Mouse (Mus musculus): ENCODE results near the gene Cinp. TPM values are rescaled to one million over a fixed set of nuclear protein-coding genes. Genes with fewer than 3 reads are reported as not detected.

Gene Cinp
- total RNA-seq, 2 experiments from 2014 or later: 21.8 to 24.8 TPM

- no peak overlapping the region for H3K27ac ChIP-seq
- peak overlapping the region; percentile 19; the same call in 1 of the 2 replicates for H3K4me3 ChIP-seq
- intact Hi-C loops (cut with DNase I): loop anchor here (5.0 kb wide), 1 partner anchor 137 kb away; no protein-coding TSS in a partner anchor
- TF ChIP-seq CTCF (IDR thresholded peaks at IDR 0.05): no peak
- DNase-seq: no peak
These were observed 33.9 kb downstream of the Cinp start for GRCm38 (mm10) chr12:110854786-110855737.

- no peak overlapping the region for H3K27ac ChIP-seq
- DNase-seq: no peak
- TF ChIP-seq CTCF (IDR thresholded peaks at IDR 0.05): no peak
- intact Hi-C loops (cut with DNase I): loop anchor here (5.0 kb wide), 1 partner anchor 140 kb away; no protein-coding TSS in a partner anchor
- H3K4me3 ChIP-seq: no peak overlapping the region
These were observed 37.0 kb downstream of the Cinp start for GRCm38 (mm10) chr12:110851923-110852322.

GRCm38 (mm10) chr12:110851414-110851813 lies 37.5 kb downstream of the Cinp start:
- intact Hi-C loops (cut with DNase I): loop anchor here (5.0 kb wide), 1 partner anchor 141 kb away; no protein-coding TSS in a partner anchor
- TF ChIP-seq CTCF (IDR thresholded peaks at IDR 0.05): no peak

GRCm38 (mm10) chr12:110850929-110851256 lies 38.1 kb downstream of the Cinp start:
- intact Hi-C loops (cut with DNase I): loop anchor here (5.0 kb wide), 1 partner anchor 141 kb away; no protein-coding TSS in a partner anchor
- DNase-seq: no peak
- no peak for TF ChIP-seq CTCF (IDR thresholded peaks at IDR 0.05)
- peak overlapping the region; percentile 89 for H3K4me3 ChIP-seq
- H3K27ac ChIP-seq: peak overlapping the region; percentile 97

More at GRCm38 (mm10) chr12:110851414-110851813, 37.5 kb downstream of the Cinp start:
- peak overlapping the region; percentile 89 for H3K4me3 ChIP-seq
- no peak for DNase-seq
- H3K27ac ChIP-seq: peak overlapping the region; percentile 97; the same call in 1 of the 2 replicates

- TF ChIP-seq CTCF (IDR thresholded peaks at IDR 0.05): no peak
- Histone ChIP-seq H3K4me3 (peak within 1 kb of the TSS; percentile 89), H3K27ac (peak within 1 kb of the TSS; percentile 97)
- DNase-seq: peak; percentile 91
- intact Hi-C loops (cut with DNase I): loop anchor here (5.0 kb wide), 1 partner anchor 142 kb away; no protein-coding TSS in a partner anchor
These were observed 38.7 kb downstream of the Cinp start, which contains the start of gene Zfp839 for GRCm38 (mm10) chr12:110850010-110850928. TSS of gene Zfp839 (plus strand) at chr12:110850253.

GRCm38 (mm10) chr12:110846191-110846765 lies 42.7 kb downstream of the Cinp start:
- Histone ChIP-seq H3K27ac (peak overlapping the region; percentile 89), H3K4me3 (peak overlapping the region; percentile 89)
- intact Hi-C loops (cut with DNase I): loop anchor here (10.0 kb wide), 1 partner anchor 2001 kb away; no protein-coding TSS in a partner anchor
- DNase-seq: no peak
- no peak for TF ChIP-seq CTCF (IDR thresholded peaks at IDR 0.05)

GRCm38 (mm10) chr12:110845131-110845880 lies 43.6 kb downstream of the Cinp start:
- peak; percentile 94 for DNase-seq
- no peak for TF ChIP-seq CTCF (IDR thresholded peaks at IDR 0.05)
- peak overlapping the region; percentile 89 for H3K4me3 ChIP-seq
- H3K27ac ChIP-seq: peak overlapping the region; percentile 89
- intact Hi-C loops (cut with DNase I): loop anchor here (10.0 kb wide), 1 partner anchor 2001 kb away; no protein-coding TSS in a partner anchor

- TF ChIP-seq CTCF (IDR thresholded peaks at IDR 0.05): no peak
- Histone ChIP-seq H3K27ac (peak overlapping the region; percentile 89), H3K4me3 (peak overlapping the region; percentile 89)
- DNase-seq: peak; percentile 42
- intact Hi-C loops (cut with DNase I): loop anchor here (5.0 to 10.0 kb wide), 3 partner anchors 107 to 2000 kb away; partner anchors contain the start of gene Wdr20
These were observed 44.5 kb downstream of the Cinp start for GRCm38 (mm10) chr12:110844227-110845130.

GRCm38 (mm10) chr12:110843194-110844048 lies 45.5 kb downstream of the Cinp start:
- TF ChIP-seq CTCF (IDR thresholded peaks at IDR 0.05): peak; percentile 99; the same call in 1 of the 2 replicates
- peak overlapping the region; percentile 89 for H3K27ac ChIP-seq
- intact Hi-C loops (cut with DNase I): loop anchor here (1.0 to 10.0 kb wide), 6 partner anchors 106 to 1999 kb away; partner anchors contain the start of genes Hsp90aa1 and Wdr20
- peak; percentile 89 for DNase-seq
- H3K4me3 ChIP-seq: peak overlapping the region; percentile 89
